Mouse (Mus musculus): ENCODE results near the gene Lrpprc.

- TF ChIP-seq MAFK (IDR thresholded peaks at IDR 0.05; ENCODE audit: insufficient read depth, low read depth, low read length) (no peak), ZNF384 (IDR thresholded peaks at IDR 0.05; ENCODE audit: low read depth, low read length) (no peak)
These were observed 40.5 kb downstream of the Lrpprc start for GRCm38 (mm10) chr17:84750130-84750529.

Data from ES-E14 (cell line).